Mouse (Mus musculus) olfactory bulb, adult 2 months (tissue): ENCODE measurements around the gene Hist2h2bb. TPM values are rescaled to one million over a fixed set of nuclear protein-coding genes. Genes with fewer than 3 reads are reported as not detected.
A peak's percentile ranks its signal among the peaks of the same experiment; 100 is the strongest.

Experiments used
- H3K27ac ChIP-seq: fragments of 200-500 bp; 2 replicates; pipeline ENCODE4 v1.5.1; 2012; ENCODE audit warnings: low read depth, low read length; ENCODE audit not compliant: insufficient read depth
- H3K4me1 ChIP-seq: fragments of 200-500 bp; 2 replicates; pipeline ENCODE4 v1.6.1; 2012; ENCODE audit warnings: low read length; ENCODE audit not compliant: control insufficient read depth, insufficient read depth
- H3K4me3 ChIP-seq: fragments of 200-500 bp; 2 replicates; pipeline ENCODE4 v1.5.1; 2012; ENCODE audit warnings: mild to moderate bottlenecking, low read depth, low read length, moderate library complexity; ENCODE audit not compliant: insufficient read depth
- CTCF ChIP-seq: fragments of 200-500 bp; IDR thresholded peaks from 2 replicates; pipeline ENCODE4 v1.5.1; 2012; ENCODE audit warnings: low read depth, mild to moderate bottlenecking, low read length, moderate library complexity; ENCODE audit not compliant: insufficient read depth
- POLR2A ChIP-seq: fragments of 200-500 bp; IDR thresholded peaks from 2 replicates; pipeline ENCODE4 v1.6.1; 2012; ENCODE audit warnings: mild to moderate bottlenecking, low read depth, low read length, moderate library complexity; ENCODE audit not compliant: insufficient read depth
- WGBS: fragments of 180-500 bp; shearing (Covaris S2); methylation state at CpG from one replicate; pipeline ENCODE4 v1.1.7; 2018; 5-methylcytosine and 5-hydroxymethylcytosine counted together
- polyA plus RNA-seq: library from polyadenylated mRNA; stranded (reverse); fragments of >200 nt; gene quantifications from 2 replicates; pipeline ENCODE4 v1.2.4, GENCODE M21; 2012; ENCODE audit warnings: low replicate concordance; ENCODE audit not compliant: missing spikeins, insufficient read depth, insufficient read length

Gene Hist2h2bb
- polyA plus RNA-seq, 1 experiment, result not detected

DNA sequence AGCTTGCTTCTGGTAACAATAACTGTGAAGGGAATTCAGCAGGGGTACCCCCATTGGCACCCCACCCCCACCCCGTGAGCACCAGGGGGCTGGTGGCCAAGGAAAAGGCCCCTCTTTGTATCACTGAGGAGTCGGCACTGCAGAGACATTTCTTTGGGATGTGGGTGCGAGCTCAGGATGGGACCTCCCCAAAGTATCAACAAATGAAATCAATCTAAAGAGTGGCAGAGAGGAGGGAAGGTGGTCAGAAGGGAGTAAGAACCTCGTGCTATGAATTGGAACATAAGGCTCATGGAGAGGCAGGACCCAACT is 20.6 kb upstream of the Hist2h2bb start:
- H3K27ac ChIP-seq, result no peak overlapping the region
- TF ChIP-seq POLR2A (no peak), CTCF (no peak)
- H3K4me3 ChIP-seq, result no peak overlapping the region
- WGBS, result 55% methylated on average over 4 of the region's 4 CpGs
- peaks cover 2% of the 10 kb centered on the region; the same call in 1 of the 2 replicates for H3K4me1 ChIP-seq

DNA sequence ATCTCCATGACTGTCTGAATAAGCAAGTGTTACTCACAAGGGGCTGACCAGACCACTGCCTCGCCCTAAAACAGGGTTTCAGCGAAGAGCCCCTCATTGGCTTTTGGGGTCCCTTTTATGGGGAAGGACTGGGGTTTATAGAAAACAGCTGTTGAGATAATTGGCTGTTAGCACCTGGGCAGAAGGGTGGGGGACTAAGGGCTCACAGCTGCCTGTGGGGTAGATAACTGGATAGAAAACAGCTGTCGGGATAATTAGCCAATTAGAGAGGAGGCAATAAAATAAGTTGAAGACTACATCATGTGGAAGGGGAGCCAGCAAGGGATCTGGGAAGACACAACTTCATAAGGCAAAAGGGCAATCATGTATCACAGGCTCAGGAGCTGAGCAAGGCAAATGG is 18.7 kb upstream of the Hist2h2bb start:
- no peaks in the 10 kb centered on the region for H3K4me1 ChIP-seq
- no peak overlapping the region for H3K27ac ChIP-seq
- no peak for TF ChIP-seq POLR2A
- TF ChIP-seq CTCF, result no peak
- H3K4me3 ChIP-seq, result no peak overlapping the region
- WGBS, result 77% methylated on average over 3 of the region's 3 CpGs

DNA sequence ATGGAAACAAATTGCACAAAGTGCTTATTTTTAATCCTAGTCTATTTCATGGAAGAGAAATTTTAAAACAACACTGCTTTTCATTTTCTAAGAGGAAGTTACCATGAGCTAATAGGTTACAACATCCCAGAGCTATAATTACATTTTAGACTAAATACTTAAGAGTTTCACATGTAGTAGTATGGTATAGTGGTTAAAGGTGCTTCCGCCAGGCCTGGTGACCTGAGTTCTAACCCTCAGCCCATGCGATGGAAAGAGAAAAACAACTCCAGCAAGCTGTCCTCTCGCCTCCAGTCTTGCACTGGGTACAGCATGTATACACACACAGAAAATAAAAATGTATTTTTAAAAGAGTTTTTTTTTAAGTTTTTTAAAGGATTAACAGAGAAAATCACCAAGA is 17.8 kb upstream of the Hist2h2bb start:
- Histone ChIP-seq H3K27ac (no peak overlapping the region), H3K4me3 (no peak overlapping the region), H3K4me1 (no peaks in the 10 kb centered on the region)
- TF ChIP-seq POLR2A (no peak), CTCF (no peak)
- 93% methylated on average over 3 of the region's 3 CpGs for WGBS

DNA sequence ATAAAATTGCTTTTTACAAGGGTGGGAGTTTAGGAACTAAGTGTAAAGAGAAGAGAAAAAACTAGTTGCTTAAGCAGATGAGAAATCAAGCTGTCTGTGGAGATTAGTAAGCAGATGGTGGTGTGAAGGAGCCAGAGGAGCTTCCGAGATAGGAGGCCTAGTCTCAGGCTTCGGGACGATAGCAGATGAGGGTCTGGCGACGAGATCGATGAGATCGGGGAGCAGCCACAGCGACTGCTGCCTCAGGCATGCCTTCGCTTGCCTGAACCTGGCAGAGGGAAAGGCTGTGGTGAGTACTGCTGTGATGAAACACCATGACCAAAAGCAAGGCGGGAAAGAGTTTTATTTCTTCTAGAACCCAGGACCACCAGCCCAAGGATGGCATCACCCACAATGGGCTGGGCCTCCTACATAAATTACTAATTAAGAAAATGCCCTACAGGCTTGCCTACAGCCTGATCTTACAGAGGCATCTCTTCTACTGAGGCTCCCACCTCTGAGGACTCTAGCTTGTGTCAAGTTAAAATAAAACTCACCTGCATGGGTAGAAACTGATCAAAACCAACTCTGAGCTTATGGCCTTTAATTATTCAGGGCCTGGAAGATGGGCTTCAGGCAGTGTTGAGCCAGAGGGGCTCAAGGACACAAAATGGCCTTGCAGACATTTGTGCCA is 14.7 kb upstream of the Hist2h2bb start:
- Histone ChIP-seq H3K4me1 (peaks cover 2% of the 10 kb centered on the region; the same call in 1 of the 2 replicates), H3K27ac (no peak overlapping the region), H3K4me3 (no peak overlapping the region)
- WGBS, result 60% methylated on average over 10 of the region's 10 CpGs
- no peak for TF ChIP-seq POLR2A
- TF ChIP-seq CTCF, result no peak

DNA sequence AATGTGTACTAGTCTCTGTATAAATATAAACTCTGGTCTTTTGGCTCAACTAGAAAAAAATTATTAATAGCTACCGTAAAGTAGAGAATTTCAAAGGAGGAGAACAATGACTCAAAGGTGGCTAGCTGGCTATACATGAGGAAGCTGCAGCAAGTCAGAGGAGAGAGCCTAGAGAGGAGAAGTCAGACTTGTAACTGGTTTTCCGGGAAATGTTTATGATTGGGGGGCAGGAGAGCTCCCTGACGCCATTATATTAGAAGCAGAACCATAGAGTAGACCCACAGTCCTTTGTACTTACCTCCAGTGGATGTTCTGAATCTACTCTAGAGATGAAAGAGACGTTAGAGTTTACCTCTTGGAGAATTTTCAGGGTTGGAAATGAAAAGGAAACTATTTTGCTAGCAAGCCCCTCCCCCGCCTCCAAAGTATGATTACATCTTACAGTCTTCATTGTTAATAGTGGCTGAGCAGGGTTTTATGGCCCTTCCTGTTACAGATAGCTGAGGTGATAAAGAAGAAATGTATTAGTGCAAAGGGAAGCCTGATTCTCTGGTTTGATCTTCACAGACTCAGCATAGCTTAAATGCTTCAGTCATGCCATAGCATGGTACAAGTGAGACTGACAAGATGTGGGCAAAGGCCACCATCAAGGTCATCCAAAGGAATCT is 13.5 kb upstream of the Hist2h2bb start:
- TF ChIP-seq CTCF (no peak), POLR2A (no peak)
- WGBS, result 88% methylated on average over 5 of the region's 5 CpGs
- no peak overlapping the region for H3K4me3 ChIP-seq
- no peak overlapping the region for H3K27ac ChIP-seq
- peaks cover 2% of the 10 kb centered on the region; the same call in 1 of the 2 replicates for H3K4me1 ChIP-seq

DNA sequence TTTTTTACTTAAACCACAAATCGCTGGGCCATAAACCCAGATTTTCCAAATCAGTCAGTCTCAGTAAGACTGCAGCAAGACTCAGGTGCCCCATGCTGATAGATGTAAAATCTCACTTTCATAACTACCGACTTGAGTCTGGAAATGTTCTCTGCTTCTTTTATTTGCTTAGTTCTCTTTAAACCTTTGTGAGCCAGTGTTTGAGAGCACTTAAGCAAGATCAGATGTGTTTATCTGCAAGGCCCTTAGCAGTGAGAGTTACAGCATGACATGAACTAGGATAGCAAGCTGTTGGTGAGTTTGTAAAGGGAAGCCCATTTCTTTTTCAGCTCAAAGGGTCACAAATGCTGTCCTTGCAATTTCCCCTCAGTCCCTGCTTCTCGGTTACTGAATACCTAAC is 12.4 kb upstream of the Hist2h2bb start:
- Histone ChIP-seq H3K4me1 (peaks cover 4% of the 10 kb centered on the region; the same call in 1 of the 2 replicates), H3K4me3 (no peak overlapping the region), H3K27ac (no peak overlapping the region)
- TF ChIP-seq CTCF (no peak), POLR2A (no peak)
- 90% methylated on average over 3 of the region's 3 CpGs for WGBS

DNA sequence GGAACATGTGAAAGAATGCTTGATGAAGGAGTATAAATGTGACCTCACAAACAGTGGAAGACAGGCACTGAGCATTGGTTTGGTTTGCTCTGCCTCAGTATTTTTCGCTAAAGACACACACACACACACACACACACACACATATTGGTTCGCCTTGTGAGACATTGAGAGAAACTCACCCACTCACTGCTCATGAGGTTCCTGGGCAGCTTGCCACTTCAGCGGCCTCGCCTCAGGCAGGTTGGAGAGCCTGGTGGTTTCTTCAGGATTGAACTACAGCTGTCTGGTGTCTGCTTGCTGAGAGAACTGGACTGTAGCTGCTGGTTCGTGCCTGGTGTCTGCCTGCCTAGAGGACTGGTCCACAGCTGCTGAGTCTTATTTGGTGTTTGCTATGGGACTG is 9.3 kb upstream of the Hist2h2bb start:
- 88% methylated on average over 5 of the region's 5 CpGs for WGBS
- Histone ChIP-seq H3K4me1 (peaks cover 7% of the 10 kb centered on the region), H3K27ac (no peak overlapping the region), H3K4me3 (no peak overlapping the region)
- TF ChIP-seq CTCF (no peak), POLR2A (no peak)

DNA sequence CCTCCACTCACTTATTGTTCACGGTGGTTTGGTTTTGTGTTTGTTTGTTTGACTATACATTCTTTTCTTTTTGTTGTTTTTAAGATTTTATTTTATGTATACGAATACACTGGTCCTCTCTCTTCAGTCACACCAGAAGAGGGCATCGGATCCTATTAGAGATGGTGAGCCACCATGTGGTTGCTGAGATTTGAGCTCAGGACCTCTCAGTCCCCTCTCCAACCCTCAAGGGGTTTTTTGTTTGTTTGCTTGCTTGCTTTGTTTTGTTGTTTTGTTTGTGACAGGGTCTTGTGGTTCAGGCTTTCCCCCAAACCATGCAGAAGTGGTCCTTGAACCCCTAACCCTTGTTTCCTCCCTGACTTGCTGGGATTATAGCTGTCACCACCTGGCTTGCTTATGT is 7.9 kb upstream of the Hist2h2bb start:
- WGBS, result 33% methylated on average over 3 of the region's 3 CpGs

DNA sequence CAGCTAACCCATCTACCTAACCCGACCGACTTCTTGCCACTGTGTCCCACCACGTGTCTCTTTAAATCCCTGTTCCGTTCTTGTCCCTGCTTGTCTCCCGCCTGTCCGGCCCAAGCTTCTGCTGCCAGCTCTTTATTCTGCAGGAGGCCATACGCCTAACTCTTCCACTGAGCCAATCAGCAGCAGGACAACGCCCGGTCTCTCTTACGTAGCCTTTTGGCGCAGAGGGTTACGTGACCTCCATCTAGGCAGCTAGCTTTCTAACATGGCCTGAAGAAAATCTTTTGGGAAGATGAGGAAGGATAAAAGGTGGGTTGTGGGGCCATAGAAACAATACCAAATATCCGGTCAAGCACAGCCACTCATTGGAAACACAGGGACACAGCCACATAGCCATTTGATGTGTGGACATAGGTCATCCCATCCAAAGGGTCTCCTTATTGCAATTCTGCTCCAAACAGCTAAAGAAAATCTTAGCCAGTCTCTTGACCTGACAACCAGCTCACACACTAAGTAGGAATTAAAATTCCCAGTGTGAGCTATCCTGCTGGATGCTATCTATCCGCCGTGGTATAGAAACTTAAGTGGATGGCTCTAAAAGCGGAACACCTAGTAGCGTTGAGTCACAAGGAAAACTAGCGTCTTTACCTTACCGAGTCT is 7.2 kb upstream of the Hist2h2bb start:
- TF ChIP-seq CTCF (no peak), POLR2A (no peak)
- Histone ChIP-seq H3K4me3 (peak overlapping the region; percentile 86), H3K4me1 (peaks cover 7% of the 10 kb centered on the region), H3K27ac (peak overlapping the region; percentile 97)
- WGBS, result under 1% methylated on average over 19 of the region's 19 CpGs

More for the DNA sequence above, 7.9 kb upstream of the Hist2h2bb start:
- peaks cover 7% of the 10 kb centered on the region for H3K4me1 ChIP-seq
- TF ChIP-seq POLR2A, result no peak
- no peak for TF ChIP-seq CTCF
- no peak overlapping the region for H3K4me3 ChIP-seq
- peak overlapping the region; percentile 97 for H3K27ac ChIP-seq
